Mouse (Mus musculus) Muller cell, postnatal 12 days (primary cell): ENCODE measurements around the gene Adam17.
A peak's percentile ranks its signal among the peaks of the same experiment; 100 is the strongest.

Source experiments
- DNase-seq: peaks from one replicate; pipeline ENCODE4 v3.0.0-alpha.2; 2015; ENCODE audit errors: inconsistent ontology term

Adam17 gene

DNA sequence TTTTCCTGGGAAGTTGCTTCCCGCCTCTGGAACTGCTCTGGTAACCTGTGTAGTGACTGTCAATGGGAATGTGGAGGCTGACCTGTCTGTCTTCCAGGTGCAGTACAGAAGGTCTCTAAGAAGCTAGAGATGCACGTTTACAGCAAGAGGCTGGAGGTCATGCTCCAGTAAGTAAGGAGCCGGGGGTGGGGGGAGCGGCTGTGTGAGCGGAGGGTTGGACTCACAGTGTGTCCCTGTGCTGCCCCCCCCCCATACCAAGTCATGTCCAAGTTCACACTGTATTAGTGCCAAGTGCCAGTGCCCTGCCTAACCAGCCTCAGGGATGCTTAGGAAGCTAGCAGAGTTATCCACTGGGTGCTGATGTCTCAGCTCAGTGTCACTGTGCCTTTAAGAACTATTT lies 61.2 kb downstream of the Adam17 start:
- no peak for DNase-seq

DNA sequence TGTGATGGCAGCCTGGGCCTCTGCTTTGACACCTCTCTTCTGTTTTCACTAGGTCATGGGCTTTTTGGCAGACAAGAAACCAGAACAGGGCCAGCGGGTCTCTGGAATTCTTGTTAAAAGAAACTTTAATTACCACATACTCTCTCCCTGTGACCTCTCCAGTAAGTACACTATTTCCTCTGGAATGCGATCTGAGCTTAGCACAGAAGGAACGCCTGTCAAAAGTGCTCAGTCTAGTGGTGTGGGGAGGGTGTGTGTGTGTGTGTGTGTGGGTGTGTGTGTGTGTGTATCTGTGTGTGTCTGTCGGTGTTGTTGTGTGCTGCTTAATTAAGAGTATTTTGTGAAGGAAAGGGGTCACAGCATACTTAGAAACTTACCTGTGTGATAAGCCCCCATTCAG lies 66.7 kb downstream of the Adam17 start:
- DNase-seq: peak; percentile 12

DNA sequence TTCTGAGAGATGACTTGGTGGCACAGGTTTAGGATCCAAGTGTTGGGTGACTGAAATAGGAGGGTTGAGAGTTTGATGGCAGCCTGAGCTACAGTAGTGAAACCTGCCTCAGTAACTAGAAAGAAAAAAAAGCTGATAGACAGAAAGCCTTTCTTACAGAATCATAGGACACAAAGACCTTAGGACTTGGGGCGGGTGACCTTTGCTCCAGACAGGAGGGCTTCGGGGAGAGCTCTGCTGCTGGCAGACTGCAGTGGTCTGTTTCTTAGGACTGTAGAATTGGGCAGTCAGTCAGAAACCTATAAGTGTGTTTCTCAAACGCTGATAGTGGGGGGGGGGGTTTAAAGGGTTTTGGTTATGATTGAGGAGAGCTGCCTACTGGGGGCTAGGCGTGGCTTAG lies 67.7 kb downstream of the Adam17 start:
- DNase-seq: no peak

DNA sequence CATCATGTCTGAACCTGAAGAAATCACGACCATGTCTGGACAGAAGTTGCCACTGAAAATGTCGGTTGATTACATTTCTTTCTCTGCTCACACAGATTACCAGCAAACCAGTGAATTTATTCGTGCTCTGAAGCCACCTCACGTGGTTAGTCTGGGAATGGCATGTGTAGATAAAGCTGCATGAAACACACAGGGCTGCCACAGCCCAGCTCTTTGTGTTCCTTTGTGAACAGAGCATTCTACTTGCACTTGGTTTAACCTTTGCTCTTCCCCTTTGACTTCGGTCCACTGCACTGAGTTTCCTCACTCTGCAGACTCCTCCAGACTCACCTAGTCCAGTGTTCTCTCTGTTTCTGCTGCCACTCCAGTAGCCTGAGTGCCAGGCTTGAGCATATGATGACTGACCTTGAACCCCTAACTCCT lies 71.1 kb downstream of the Adam17 start:
- no peak for DNase-seq

DNA sequence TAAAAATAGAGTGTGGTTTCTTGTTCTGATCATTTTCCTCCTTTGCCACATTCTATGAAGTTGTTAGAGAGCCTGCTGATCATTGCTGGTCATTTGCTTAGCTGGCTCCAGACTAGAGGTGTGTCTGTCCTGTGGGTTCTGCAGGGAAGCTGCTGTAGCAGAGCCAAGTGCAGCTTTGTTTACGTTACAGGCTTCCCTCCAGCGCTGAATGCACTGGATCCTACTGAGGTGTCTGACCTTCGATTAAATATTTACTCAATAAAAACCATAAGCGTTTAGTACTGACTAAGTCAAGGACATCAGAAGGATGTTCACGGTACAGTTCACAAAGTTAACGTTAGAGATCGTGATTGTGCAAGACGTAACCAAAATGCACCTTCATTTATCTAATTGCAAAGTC lies 71.5 kb downstream of the Adam17 start:
- no peak for DNase-seq

DNA sequence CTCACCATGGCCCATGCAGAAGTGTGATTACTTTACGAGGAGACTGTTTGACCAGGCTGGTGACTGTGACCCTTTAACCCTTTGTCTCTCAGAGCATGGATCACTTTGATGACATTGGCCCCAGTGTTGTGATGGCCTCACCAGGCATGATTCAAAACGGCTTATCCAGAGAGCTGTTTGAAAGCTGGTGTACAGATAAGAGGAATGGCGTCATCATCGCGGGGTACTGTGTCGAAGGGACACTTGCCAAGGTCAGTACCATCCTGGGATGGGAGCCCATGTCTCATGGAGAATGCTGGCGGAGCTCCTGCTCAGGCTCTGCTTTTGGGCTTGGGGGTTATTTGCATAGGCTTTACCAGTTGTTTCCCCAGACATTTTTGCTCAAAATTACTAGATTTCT lies 72.1 kb downstream of the Adam17 start:
- DNase-seq: no peak

DNA sequence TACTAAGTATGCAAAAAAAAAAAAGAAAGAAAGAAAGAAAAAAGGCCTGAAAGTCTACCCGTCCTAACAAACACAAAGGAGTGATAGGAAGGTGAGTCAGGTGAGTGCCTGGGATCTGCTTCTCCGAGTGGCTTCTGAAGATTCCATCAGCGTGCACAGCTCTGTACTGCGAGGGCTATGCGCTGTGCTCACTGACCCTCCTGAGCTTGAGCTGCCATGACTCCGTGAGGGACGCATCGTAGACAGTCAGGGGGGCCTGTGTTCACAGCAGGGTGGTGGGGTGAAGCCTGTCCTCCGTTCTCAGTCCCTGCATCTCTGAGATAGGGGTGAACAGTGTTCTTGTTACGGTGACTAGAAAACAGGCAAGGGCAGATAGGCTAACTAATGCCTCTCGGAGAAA lies 74.6 kb downstream of the Adam17 start:
- DNase-seq: no peak

DNA sequence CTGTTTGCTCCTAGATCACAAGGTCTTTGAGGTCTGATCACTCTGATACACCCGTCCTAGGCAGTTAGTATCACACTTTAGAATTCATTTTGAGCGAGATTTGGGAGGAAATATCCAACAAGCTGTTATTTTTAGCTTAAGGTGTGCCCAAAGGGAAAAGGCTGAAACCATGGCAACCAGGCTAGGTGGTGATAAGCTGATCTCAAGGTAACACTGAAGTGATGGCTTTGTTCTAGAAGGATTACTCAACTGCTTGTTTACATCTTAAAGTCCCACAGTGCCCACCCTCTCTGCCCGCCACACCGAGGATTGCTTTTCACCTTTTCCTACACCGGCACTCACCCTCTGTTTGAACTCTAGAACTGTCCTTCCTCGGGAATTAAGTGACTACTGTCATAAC lies 83.8 kb downstream of the Adam17 start:
- no peak for DNase-seq

DNA sequence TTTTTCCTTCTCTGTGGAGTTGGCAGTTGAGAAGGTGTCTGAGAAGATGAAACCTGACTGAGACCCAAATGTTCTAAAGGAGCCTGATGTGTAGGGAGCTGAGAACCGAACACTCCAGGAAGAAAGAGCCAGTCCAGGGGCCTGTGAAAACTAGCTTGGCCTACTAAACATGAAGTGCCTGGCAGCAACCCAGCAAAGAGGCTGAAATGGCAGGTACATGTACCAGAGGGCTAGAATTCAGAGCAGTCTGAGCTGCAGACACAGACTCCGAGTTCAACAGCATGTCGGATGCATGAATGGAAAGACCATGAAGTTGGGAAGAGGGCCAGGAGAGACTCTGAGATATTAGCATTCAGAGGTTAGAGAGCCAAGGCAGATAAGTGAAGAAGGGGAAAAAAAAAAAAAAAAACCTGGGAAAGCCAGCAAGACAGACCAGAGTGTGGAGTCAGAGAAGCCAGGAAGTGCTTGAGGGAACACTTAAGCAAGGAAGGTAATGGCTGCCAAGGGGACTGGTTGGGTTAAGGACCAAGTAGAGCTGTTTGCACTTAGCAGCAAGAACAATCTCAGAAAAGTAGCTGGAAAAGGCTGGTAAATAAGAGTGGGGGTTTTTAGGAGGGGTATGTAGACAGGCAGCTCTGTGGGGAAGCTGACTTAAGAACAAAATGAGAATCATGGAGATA lies 84.6 kb downstream of the Adam17 start:
- DNase-seq: no peak

DNA sequence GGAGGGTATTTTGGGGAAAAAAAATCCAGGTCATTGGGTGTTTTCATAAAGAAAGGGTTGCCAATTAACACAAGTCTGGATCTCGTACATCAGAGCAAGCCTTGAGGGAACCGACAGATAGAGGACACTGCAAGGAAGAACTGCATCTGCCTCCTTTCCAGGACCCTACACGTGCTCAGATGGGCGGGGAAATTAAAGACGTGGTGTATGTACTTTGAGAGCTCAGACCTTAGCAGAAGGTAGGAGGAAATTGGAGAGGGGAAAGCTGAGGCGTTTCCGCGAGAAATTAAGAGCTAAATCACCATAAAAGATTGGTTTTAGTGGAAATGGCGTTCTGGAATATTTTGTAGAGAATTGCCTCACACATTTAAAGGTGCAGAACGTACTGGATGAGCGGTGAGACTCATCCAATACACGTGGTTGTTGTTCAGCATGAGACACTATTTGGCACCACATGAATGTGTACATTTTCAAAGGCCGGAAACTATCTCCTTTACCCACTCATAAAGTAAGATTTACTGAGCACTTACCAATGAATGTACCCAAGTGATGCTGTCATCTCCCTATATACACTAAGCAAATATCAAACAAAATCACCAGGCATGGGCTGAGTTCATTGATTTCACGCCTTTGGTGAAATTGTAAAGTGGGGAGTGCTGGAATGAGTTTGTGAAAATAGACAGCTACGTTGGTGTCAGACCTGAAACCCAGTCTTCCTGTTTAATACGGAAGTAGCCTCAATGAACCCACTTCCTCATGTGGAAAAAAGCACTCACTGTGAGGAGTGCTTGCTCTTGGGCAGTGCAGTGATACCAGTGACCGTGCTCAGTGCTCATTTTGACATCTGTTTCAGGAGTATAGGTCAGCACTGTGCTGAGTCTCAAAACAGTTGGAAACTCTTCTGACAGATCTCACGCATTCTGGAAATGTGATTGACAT lies 86.5 kb downstream of the Adam17 start:
- DNase-seq: no peak

DNA sequence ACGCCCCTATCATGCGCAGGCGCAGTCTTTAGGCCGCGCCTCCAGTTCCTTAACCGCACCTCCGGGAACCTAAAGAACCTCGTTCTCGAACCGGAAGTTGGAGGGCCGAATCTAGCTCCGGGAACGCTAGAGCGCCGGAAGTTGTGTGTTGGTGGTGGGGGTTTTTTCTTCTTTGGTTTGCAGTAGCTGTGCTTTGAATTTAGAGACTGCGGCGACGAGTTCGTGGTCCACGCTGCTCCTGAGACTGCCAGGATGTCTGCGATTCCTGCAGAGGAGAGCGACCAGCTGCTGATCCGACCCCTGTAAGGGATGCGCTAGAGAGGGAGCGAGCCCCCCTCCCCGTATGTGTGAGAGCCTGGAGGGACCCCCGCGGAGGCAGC lies 87.2 kb downstream of the Adam17 start, which contains the start of gene Itgb1bp1:
Itgb1bp1 (minus strand) TSS at position 42 of the 380 bp plus-strand sequence.
- DNase-seq: peak; percentile 97

DNA sequence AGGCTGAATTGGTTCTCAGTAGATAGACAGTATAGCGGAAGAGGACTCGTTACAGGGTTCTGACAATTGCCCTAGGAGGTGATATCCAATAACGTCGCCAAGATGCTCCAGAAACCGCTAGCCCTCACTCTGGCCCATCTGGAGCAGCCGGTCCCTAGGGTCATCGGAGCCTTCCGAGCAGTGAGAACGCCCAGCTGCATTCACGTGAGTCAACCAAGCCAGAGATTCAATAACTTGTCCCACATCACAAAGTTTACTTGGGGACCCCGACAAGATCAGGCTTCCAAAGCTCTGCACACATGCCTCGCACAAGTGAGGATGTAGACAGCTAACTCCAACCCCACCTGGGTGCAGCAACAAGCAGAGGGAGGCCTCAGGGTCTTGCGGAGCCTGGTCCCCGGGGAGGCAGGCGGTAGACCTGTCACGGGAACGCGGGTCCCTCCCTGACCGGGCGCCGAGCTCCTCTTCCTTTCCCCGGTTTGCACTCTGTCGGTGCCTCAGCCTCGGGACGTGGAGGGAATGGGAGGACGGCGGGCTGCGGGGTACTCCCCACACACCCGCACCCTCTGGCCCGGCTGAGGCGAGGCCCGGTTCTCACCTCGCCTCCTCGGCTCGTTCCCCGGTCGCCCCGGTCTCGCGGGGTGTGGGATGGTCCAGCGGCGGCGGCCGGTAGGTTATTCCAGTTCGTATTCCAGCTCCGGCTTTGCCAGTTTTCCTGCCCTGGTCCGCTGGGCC lies 87.8 kb downstream of the Adam17 start:
- DNase-seq: no peak

DNA sequence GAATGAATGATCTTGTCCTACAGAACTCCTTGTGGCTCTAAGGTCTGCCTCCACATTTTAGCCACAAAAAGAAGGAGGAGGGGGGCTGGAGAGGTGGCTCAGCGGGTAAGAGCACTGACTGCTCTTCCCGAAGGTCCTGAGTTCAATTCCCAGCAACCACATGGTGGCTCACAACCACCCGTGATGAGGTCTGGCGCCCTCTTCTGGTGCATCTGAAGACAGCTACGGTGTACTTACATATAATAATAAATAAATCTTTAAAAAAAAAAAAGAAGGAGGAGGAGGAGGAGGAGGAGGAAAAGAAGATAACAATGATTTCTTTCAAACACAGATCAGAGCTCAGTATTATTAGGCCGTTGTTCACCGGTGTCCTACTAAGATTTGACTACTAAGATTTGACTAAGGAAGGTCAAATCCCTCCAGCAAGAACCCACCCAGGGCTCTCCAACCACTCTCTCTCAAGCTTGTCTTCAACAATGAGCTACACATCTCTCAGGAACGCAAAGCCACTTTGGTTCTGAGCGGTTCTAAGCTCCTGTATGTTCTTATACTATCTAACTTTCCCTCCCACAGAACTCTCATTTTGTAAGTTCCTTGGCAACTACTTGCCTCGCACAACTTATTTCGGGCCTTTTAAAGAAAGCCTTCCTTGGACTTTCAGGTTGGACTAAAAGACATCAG lies 88.5 kb downstream of the Adam17 start, which contains the start of gene Cpsf3:
Cpsf3 (plus strand) TSS at position 631 of the 681 bp plus-strand sequence.
- DNase-seq: no peak

DNA sequence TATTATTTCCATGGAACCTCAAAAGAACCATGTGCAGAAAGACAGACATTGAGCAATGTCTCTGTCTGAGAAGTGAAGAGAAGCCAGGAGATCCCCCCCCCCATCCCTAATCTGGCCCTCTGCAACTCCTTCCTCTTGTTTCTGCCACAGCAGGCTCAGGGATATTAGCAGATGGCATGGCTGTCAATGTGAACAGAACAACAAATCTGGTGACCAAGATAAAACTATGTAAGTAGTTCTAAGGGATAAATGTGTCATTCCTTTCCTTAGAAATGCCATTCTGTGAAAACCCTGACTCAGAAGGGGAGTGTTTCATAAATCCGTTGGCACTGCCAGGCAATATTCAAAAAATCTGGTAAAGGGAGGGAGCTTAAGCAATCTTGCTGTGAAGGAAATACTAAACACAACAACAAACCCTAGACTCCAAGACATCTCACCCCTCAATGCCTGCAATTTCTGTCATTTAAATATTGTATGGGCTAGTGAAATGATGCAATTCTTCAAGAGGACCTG lies 96.0 kb downstream of the Adam17 start:
- no peak for DNase-seq

DNA sequence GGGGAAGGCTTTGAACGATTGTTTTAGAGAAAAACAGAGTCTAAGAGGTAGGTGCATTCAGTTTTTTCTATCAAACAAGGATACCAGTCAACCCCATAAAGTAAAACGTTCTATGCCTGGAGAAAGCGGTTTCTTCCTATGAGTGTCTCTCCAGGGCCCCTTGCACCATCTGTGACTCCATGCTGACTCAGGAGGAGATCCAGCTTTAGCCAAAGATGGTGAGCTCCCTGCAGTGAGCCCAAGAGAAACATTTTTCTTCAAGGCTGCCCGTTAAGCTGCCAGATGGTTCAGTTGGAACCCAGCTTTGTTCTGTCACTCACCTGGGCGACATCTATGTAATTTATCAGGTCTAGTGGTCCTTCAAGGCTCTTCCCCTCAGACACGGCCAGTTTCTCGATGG lies 99.0 kb downstream of the Adam17 start:
- no peak for DNase-seq
